Mouse (Mus musculus) megakaryocyte-erythroid progenitor cell, adult 5-6 weeks (primary cell): ENCODE measurements around the gene Chp1. TPM values are rescaled to one million over a fixed set of nuclear protein-coding genes. Genes with fewer than 3 reads are reported as not detected.
A peak's percentile ranks its signal among the peaks of the same experiment; 100 is the strongest.
"Not testable (repeated sequence)": the region's sequence is repeated elsewhere in the genome, so short reads cannot be mapped to it uniquely, and the experiment has no call there.

Source experiments
- ATAC-seq: replicated peaks from 2 replicates; pipeline ENCODE4 v1.8.0; 2016; ENCODE audit warnings: mild to moderate bottlenecking, inconsistent platforms; ENCODE audit not compliant: severe bottlenecking, poor library complexity, low FRiP score, low TSS enrichment
- total RNA-seq, 2 experiments: library from RNA; stranded (forward) in 1 of 2; stranded (reverse) in 1 of 2; fragments of 200-1000, 215-1000 nt in 1 of 2; fragments of >200 nt in 1 of 2; fragmentation: Nextera tagmentation in 1 of 2; gene quantifications; 2 replicates each; pipeline ENCODE4 v1.2.3; 2014 to 2017

Chp1 gene
- total RNA-seq, 2 experiments from 2014 or later: 36.7 to 63.0 TPM

DNA sequence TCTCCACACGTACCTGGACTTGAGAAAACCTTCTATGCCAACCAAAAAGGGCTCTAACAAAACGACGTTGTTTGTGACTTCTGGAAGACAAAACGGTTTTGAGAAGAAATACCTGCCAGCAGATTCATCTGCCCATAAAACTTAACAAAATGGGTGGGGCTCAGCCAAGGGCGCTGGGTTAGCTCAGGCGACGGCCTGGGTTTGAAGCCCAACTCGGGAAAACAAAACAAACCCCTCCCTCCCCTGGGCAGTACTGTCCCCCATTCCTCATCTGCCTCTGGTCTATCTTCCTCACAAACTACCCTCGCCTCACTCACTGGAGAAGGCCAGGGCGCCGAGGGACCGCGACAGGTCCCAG, 70.3 kb downstream of the Chp1 start:
- ATAC-seq: no peak

DNA sequence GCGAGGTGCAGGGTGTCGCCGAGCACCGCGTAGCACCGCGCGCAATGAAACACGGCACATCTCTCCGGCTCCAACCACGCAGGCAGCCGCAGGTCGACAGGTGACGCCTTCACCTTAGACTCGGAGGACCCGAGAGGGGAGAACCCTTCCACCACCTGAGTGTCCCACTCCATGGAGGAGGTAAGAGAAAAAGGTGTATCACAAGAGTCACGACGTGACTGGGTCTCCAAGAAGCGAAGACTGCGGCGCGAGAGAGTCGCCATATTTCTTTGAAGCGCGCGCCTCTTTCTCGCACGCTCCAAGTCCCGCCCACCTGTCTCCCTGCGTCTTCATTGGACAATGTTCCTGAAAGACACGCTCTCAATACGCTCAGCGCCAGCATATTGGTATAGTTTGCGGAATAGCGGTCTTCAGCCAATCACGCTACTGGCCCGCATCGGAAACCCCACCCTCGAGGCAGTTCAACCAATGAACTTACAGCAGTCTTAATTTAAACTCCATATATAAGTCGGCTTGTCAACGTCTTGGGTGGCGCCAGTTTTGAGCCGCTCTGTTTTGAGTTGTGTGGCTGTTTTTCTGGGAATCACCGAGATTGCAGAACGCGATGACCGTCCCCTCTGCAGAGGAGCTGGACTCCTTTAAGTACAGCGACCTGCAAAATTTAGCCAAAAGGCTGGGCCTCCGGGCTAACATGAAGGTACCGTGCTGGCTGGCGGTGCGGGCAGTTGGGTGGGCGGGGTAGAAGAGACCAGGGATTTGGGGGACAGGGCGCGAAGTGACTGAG, 70.9 kb downstream of the Chp1 start, which contains the start of the genes Nusap1 and Oip5:
Gene Nusap1 (plus strand): TSS at position 100 of the 784 bp plus-strand sequence.
Gene Oip5 (minus strand): TSS at position 271 of the 784 bp plus-strand sequence.
- ATAC-seq: peak; percentile 99

DNA sequence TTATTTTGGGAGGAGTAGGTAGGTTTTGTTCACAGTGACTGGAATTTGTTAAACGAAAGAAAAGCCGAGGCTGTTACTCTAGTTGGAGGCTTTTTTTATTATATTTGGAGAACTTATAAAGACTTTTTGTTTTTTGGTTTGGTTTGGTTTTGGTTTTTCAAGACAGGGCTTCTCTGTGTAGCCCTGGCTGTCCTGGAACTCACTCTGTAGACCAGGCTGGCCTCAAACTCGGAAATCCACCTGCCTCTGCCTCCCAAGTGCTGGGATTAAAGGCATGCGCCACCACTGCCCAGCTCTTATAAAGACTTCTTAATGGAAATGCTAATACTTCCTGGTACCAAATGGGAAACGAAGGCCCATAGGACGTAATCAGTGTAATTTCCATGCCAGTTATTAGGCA, 71.5 kb downstream of the Chp1 start:
- not testable (repeated sequence) for ATAC-seq

DNA sequence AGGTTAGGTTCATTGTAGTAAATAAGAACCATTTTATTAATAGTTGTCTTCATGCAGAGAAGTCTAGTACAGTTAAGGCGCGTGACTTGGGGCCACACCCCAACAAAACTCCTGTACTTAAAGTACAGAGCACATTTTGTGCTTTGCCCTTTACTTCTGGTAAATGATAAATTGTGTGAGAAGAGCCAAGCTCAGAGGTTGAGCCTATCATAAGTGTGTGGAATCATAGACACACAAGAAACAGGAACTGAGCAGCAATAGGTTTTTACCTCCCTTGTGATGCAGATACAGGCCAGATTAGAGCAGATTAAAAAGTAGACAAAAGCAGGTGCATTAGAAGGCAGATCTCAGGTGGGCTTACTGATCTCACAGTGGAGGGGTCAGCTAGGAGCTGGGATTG, 73.8 kb downstream of the Chp1 start:
- ATAC-seq: no peak

Other genes starting within 250 kb of the Chp1 start
- gene Dll4, start 221.9 kb upstream of the Chp1 start, total RNA-seq (2014; fragmentation: Nextera tagmentation): not detected in 2 replicates
- not detected in 2 replicates for gene Dll4, start 221.9 kb upstream of the Chp1 start, total RNA-seq (2017)
- gene Chac1, start 196.5 kb upstream of the Chp1 start, total RNA-seq (2014; fragmentation: Nextera tagmentation): not detected in 2 replicates
- gene Chac1, start 196.5 kb upstream of the Chp1 start, total RNA-seq (2017): not detected in 2 replicates
- 32.2 and 37.9 TPM in 2 replicates for gene Ino80, start 70.0 kb upstream of the Chp1 start, total RNA-seq (2014; fragmentation: Nextera tagmentation)
- gene Ino80, start 70.0 kb upstream of the Chp1 start, total RNA-seq (2017): 21.8 and 22.4 TPM in 2 replicates
- gene Exd1, start 70 bp upstream of the Chp1 start, total RNA-seq (2014; fragmentation: Nextera tagmentation): 0.37 TPM in 1 of 2 replicates, not detected in the other
- gene Exd1, start 70 bp upstream of the Chp1 start, total RNA-seq (2017): not detected in 2 replicates
- 31.2 and 40.4 TPM in 2 replicates for gene Nusap1, start 70.6 kb downstream of the Chp1 start, total RNA-seq (2014; fragmentation: Nextera tagmentation)
- 64.8 and 66.4 TPM in 2 replicates for gene Nusap1, start 70.6 kb downstream of the Chp1 start, total RNA-seq (2017)
- gene Oip5, start 70.8 kb downstream of the Chp1 start, total RNA-seq (2014; fragmentation: Nextera tagmentation): 26.0 TPM in 2 replicates
- gene Oip5, start 70.8 kb downstream of the Chp1 start, total RNA-seq (2017): 21.8 and 41.9 TPM in 2 replicates
- 45.0 and 46.6 TPM in 2 replicates for gene Ndufaf1, start 115.1 kb downstream of the Chp1 start, total RNA-seq (2014; fragmentation: Nextera tagmentation)
- 31.1 and 40.3 TPM in 2 replicates for gene Ndufaf1, start 115.1 kb downstream of the Chp1 start, total RNA-seq (2017)
- gene Rtf1, start 127.4 kb downstream of the Chp1 start, total RNA-seq (2014; fragmentation: Nextera tagmentation): 43.1 and 43.6 TPM in 2 replicates
- 44.9 and 49.4 TPM in 2 replicates for gene Rtf1, start 127.4 kb downstream of the Chp1 start, total RNA-seq (2017)
- gene Itpka, start 194.6 kb downstream of the Chp1 start, total RNA-seq (2014; fragmentation: Nextera tagmentation): not detected in 2 replicates
- not detected in 2 replicates for gene Itpka, start 194.6 kb downstream of the Chp1 start, total RNA-seq (2017)
- gene Ltk, start 212.7 kb downstream of the Chp1 start, total RNA-seq (2014; fragmentation: Nextera tagmentation): not detected in 2 replicates
- gene Ltk, start 212.7 kb downstream of the Chp1 start, total RNA-seq (2017): not detected in 2 replicates
- gene Rpap1, start 239.8 kb downstream of the Chp1 start, total RNA-seq (2014; fragmentation: Nextera tagmentation): 22.5 and 24.4 TPM in 2 replicates
- 5.0 and 9.1 TPM in 2 replicates for gene Rpap1, start 239.8 kb downstream of the Chp1 start, total RNA-seq (2017)